Mouse (Mus musculus): Measurements from ENCODE around the gene Vsx2.
A peak's percentile ranks its signal among the peaks of the same experiment; 100 is the strongest.

DNA sequence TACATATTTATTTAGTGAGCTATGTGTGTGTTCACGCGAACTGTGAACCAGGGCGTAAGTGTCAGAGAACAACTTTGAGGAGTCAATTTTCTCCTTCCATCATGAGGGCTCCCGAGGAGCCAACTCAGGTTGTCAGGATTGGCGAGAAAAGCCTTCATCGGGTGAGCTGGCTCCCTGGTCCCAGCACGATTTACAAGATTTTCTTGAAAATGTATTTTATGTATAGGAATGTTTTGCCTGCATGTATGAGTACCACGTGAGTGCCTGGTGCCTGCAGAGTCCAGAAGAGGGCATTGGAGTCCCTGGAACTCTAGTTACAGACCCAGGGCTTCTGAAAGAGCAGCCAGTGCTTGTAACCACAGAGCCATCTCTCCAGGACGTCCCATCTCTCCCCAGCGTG lies 48.1 kb downstream of the Vsx2 start:
- TF ChIP-seq CTCF (conservative IDR thresholded peaks at IDR 0.05; ENCODE audit: insufficient read depth, insufficient read length, low read depth, low read length) (peak; percentile 30; the same call in 1 of the 2 replicates), POLR2A (IDR thresholded peaks at IDR 0.05; ENCODE audit: low read depth, low read length) (no peak)

All from kidney, adult 2 months (tissue).